ENCODE assay signal across 8 mouse cellular contexts in genomic region chr2:75701207-75701606, GRCm38 (mm10). TPM values are rescaled to one million over a fixed set of nuclear protein-coding genes. Genes with fewer than 3 reads are reported as not detected.
DNase-seq lines count a peak whose midpoint lies in the region; ATAC-seq lines count a peak whose summit lies in the region.

No protein-coding gene starts in this region.

- peaks cover 63% of the 10 kb centered on the region for H3K4me1 ChIP-seq in heart, embryonic 12.5 days (replicated peaks)
- H3K4me1 ChIP-seq in embryonic facial prominence, embryonic 14.5 days (ENCODE audit: control insufficient read depth, insufficient read depth, low read length): peaks cover 20% of the 10 kb centered on the region
- H3K4me1 ChIP-seq in liver, embryonic 12.5 days: peaks cover 76% of the 10 kb centered on the region
- peaks cover 22% of the 10 kb centered on the region for H3K4me1 ChIP-seq in hindbrain, embryonic 14.5 days (replicated peaks; ENCODE audit: control insufficient read depth, insufficient read depth, low read length)
- H3K4me1 ChIP-seq in hindbrain, embryonic 16.5 days (ENCODE audit: control insufficient read depth, insufficient read depth, low read depth, low read length): peaks cover 9% of the 10 kb centered on the region

- H3K9ac ChIP-seq in heart, embryonic 12.5 days: peak overlapping the region; percentile 50; the same call in 1 of the 2 replicates
- H3K9ac ChIP-seq in embryonic facial prominence, embryonic 14.5 days (ENCODE audit: low read depth, low read length): no peak overlapping the region
- peak overlapping the region; percentile 96 for H3K9ac ChIP-seq in liver, embryonic 12.5 days
- H3K9ac ChIP-seq in hindbrain, embryonic 14.5 days: no peak overlapping the region
- H3K9ac ChIP-seq in hindbrain, embryonic 16.5 days (ENCODE audit: low read depth, low read length): no peak overlapping the region

- H3K4me3 ChIP-seq in heart, embryonic 12.5 days: 0 out of 2 replicates have a peak overlapping the region, but pooled peaks have one; percentile 7
- H3K4me3 ChIP-seq in embryonic facial prominence, embryonic 14.5 days (ENCODE audit: low read depth, low read length): no peak overlapping the region
- peak overlapping the region; percentile 80 for H3K4me3 ChIP-seq in liver, embryonic 12.5 days
- H3K4me3 ChIP-seq in hindbrain, embryonic 14.5 days (replicated peaks; ENCODE audit: low read length): no peak overlapping the region
- H3K4me3 ChIP-seq in hindbrain, embryonic 16.5 days (ENCODE audit: low read length): no peak overlapping the region

- no peak overlapping the region for H3K27ac ChIP-seq in heart, embryonic 12.5 days (ENCODE audit: poor library complexity, severe bottlenecking)
- H3K27ac ChIP-seq in embryonic facial prominence, embryonic 14.5 days (replicated peaks; ENCODE audit: low read depth, low read length): no peak overlapping the region
- peak overlapping the region; percentile 99 for H3K27ac ChIP-seq in liver, embryonic 12.5 days
- H3K27ac ChIP-seq in hindbrain, embryonic 14.5 days: no peak overlapping the region
- H3K27ac ChIP-seq in hindbrain, embryonic 16.5 days (ENCODE audit: low read depth, low read length): no peak overlapping the region

- H3K4me2 ChIP-seq in heart, embryonic 12.5 days: peak overlapping the region; percentile 33; the same call in 1 of the 2 replicates
- 0 out of 2 replicates have a peak overlapping the region, but pooled peaks have one; percentile 18 for H3K4me2 ChIP-seq in embryonic facial prominence, embryonic 14.5 days (ENCODE audit: low read depth, low read length)
- peak overlapping the region; percentile 71 for H3K4me2 ChIP-seq in liver, embryonic 12.5 days
- H3K4me2 ChIP-seq in hindbrain, embryonic 14.5 days (replicated peaks): no peak overlapping the region
- H3K4me2 ChIP-seq in hindbrain, embryonic 16.5 days (ENCODE audit: low read length): no peak overlapping the region

- no peaks in the 10 kb centered on the region for H3K27me3 ChIP-seq in heart, embryonic 12.5 days (replicated peaks)
- no peaks in the 10 kb centered on the region for H3K27me3 ChIP-seq in embryonic facial prominence, embryonic 14.5 days (replicated peaks; ENCODE audit: control insufficient read depth, insufficient read depth, low read length)
- no peaks in the 10 kb centered on the region for H3K27me3 ChIP-seq in liver, embryonic 12.5 days (replicated peaks)
- 0 out of 2 replicates have a peak, but pooled peaks cover 6% of the 10 kb centered on the region for H3K27me3 ChIP-seq in hindbrain, embryonic 14.5 days (ENCODE audit: control insufficient read depth, insufficient read depth, low read length)
- H3K27me3 ChIP-seq in hindbrain, embryonic 16.5 days (replicated peaks; ENCODE audit: control insufficient read depth, insufficient read depth, low read length): peaks cover 4% of the 10 kb centered on the region; the same call in 1 of the 2 replicates

- DNase-seq in heart, adult 9 months (ENCODE audit: low spot score in 2 of 2): no peak
- DNase-seq in 416B (ENCODE audit: low read depth): peak; percentile 66
- DNase-seq in embryonic facial prominence, embryonic 14.5 days (ENCODE audit: low spot score): no peak
- DNase-seq in hindbrain, embryonic 14.5 days (ENCODE audit: low spot score): no peak
- no peak for DNase-seq in adrenal gland, adult 18-20 months (ENCODE audit: low spot score in 2 of 2)

- ATAC-seq in heart, embryonic 12.5 days (ENCODE audit: insufficient number of reproducible peaks, low FRiP score): no peak
- ATAC-seq in embryonic facial prominence, embryonic 14.5 days (ENCODE audit: low read depth): no peak
- ATAC-seq in liver, embryonic 12.5 days: no peak
- ATAC-seq in hindbrain, embryonic 14.5 days (ENCODE audit: low FRiP score): no peak
- no peak for ATAC-seq in hindbrain, embryonic 16.5 days

- no peaks in the 10 kb centered on the region for H3K36me3 ChIP-seq in heart, embryonic 12.5 days
- no peaks in the 10 kb centered on the region for H3K36me3 ChIP-seq in embryonic facial prominence, embryonic 14.5 days (ENCODE audit: control insufficient read depth, insufficient read depth, low read length)
- H3K36me3 ChIP-seq in liver, embryonic 12.5 days: peaks cover 36% of the 10 kb centered on the region
- H3K36me3 ChIP-seq in hindbrain, embryonic 14.5 days (replicated peaks; ENCODE audit: control insufficient read depth, insufficient read depth): no peaks in the 10 kb centered on the region
- H3K36me3 ChIP-seq in hindbrain, embryonic 16.5 days (ENCODE audit: control insufficient read depth, insufficient read depth, low read length): no peaks in the 10 kb centered on the region

- H3K9me3 ChIP-seq in heart, embryonic 12.5 days (replicated peaks): no peaks in the 10 kb centered on the region
- no peaks in the 10 kb centered on the region for H3K9me3 ChIP-seq in embryonic facial prominence, embryonic 14.5 days (ENCODE audit: control insufficient read depth, low read length)
- H3K9me3 ChIP-seq in liver, embryonic 12.5 days (replicated peaks): no peaks in the 10 kb centered on the region
- no peaks in the 10 kb centered on the region for H3K9me3 ChIP-seq in hindbrain, embryonic 14.5 days (ENCODE audit: control insufficient read depth, low read length)
- no peaks in the 10 kb centered on the region for H3K9me3 ChIP-seq in hindbrain, embryonic 16.5 days (ENCODE audit: control insufficient read depth, low read length)

- WGBS in heart, embryonic 12.5 days: 58% methylated on average over 3 of the region's 3 CpGs
- 52% methylated on average over 3 of the region's 3 CpGs for WGBS in embryonic facial prominence, embryonic 14.5 days
- WGBS in liver, embryonic 12.5 days (ENCODE audit: insufficient replicate concordance): 38% methylated on average over 3 of the region's 3 CpGs
- 75% methylated on average over 3 of the region's 3 CpGs for WGBS in hindbrain, embryonic 14.5 days
- 79% methylated on average over 3 of the region's 3 CpGs for WGBS in hindbrain, embryonic 16.5 days

RNA-seq across cellular contexts. Expression of gene Nfe2l2, which starts 3.2 kb away (rescaled TPM):
- polyA plus RNA-seq in heart, embryonic 12.5 days (2016; fragmentation: Nextera tagmentation; extraction: Ambion mirVana): 47.9 and 48.8 TPM in 2 replicates
- 48.9 and 52.9 TPM in 2 replicates for polyA plus RNA-seq in embryonic facial prominence, embryonic 14.5 days (2014; fragmentation: Nextera tagmentation; extraction: Ambion mirVana)
- polyA plus RNA-seq in liver, embryonic 12.5 days (2016; fragmentation: Nextera tagmentation; extraction: Ambion mirVana): 51.9 and 53.1 TPM in 2 replicates
- polyA plus RNA-seq in hindbrain, embryonic 14.5 days (2014; fragmentation: Nextera tagmentation; extraction: Ambion mirVana): 11.2 and 14.5 TPM in 2 replicates
- total RNA-seq in adrenal gland, adult 18-20 months (2021): 100 to 1,000 TPM; 102 to 116 TPM
- 14.3 and 15.7 TPM in 2 replicates for polyA plus RNA-seq in hindbrain, embryonic 16.5 days (2015; fragmentation: Nextera tagmentation; extraction: Ambion mirVana)

RNA-seq across cellular contexts. Expression of gene Hnrnpa3, which starts 42.1 kb away (rescaled TPM):
- 221 and 233 TPM in 2 replicates for polyA plus RNA-seq in heart, embryonic 12.5 days (2016; fragmentation: Nextera tagmentation; extraction: Ambion mirVana)
- 210 and 211 TPM in 2 replicates for polyA plus RNA-seq in embryonic facial prominence, embryonic 14.5 days (2014; fragmentation: Nextera tagmentation; extraction: Ambion mirVana)
- polyA plus RNA-seq in liver, embryonic 12.5 days (2016; fragmentation: Nextera tagmentation; extraction: Ambion mirVana): 199 and 204 TPM in 2 replicates
- 135 and 140 TPM in 2 replicates for polyA plus RNA-seq in hindbrain, embryonic 14.5 days (2014; fragmentation: Nextera tagmentation; extraction: Ambion mirVana)
- 100 to 1,000 TPM; 323 to 382 TPM for total RNA-seq in adrenal gland, adult 18-20 months (2021)
- 150 and 172 TPM in 2 replicates for polyA plus RNA-seq in hindbrain, embryonic 16.5 days (2015; fragmentation: Nextera tagmentation; extraction: Ambion mirVana)

Comparison
In these comparisons a context has a peak if more than half of its experiments do, and no peak if none do; other contexts are left out.
1. H3K4me2 ChIP-seq: peak in heart, embryonic 12.5 days (single experiment), embryonic facial prominence, embryonic 14.5 days (single experiment) and liver, embryonic 12.5 days (single experiment); none in hindbrain, embryonic 14.5 days (single experiment) and hindbrain, embryonic 16.5 days (single experiment).
2. H3K4me3 ChIP-seq: peak in heart, embryonic 12.5 days (single experiment) and liver, embryonic 12.5 days (single experiment); none in embryonic facial prominence, embryonic 14.5 days (single experiment), hindbrain, embryonic 14.5 days (single experiment) and hindbrain, embryonic 16.5 days (single experiment).
3. H3K9ac ChIP-seq: peak in heart, embryonic 12.5 days (single experiment) and liver, embryonic 12.5 days (single experiment); none in embryonic facial prominence, embryonic 14.5 days (single experiment), hindbrain, embryonic 14.5 days (single experiment) and hindbrain, embryonic 16.5 days (single experiment).